18 mouse cellular contexts compared by ENCODE assay signal in genomic region chr6:91183980-91184379, GRCm38 (mm10). TPM values are rescaled to one million over a fixed set of nuclear protein-coding genes. Genes with fewer than 3 reads are reported as not detected.
A peak's percentile ranks its signal among the peaks of the same experiment; 100 is the strongest.
DNase-seq lines count a peak whose midpoint lies in the region; ATAC-seq and TF ChIP-seq lines count a peak whose summit lies in the region.
"Had no signal": no experiment of that assay in that cellular context is flagged by ENCODE, and none has a peak within 500 bp of the region (broad histone marks: within the 10 kb centered on the region; RNA-seq: fewer than 3 reads in every experiment).

No protein-coding gene starts in this region.

- DNase-seq in kidney, adult 2 months = peak; percentile 29
- DNase-seq in kidney, adult 11 months = no peak
- peak; percentile 74 for DNase-seq in gastrocnemius, adult 2 months
- peak; percentile 71 for DNase-seq in heart, postnatal 0 days (ENCODE audit: low spot score)
- DNase-seq in lung, postnatal 25 days (ENCODE audit: low spot score) = peak; percentile 15
- DNase-seq in adipocyte (ENCODE audit: low spot score) = no peak
- DNase-seq: adrenal gland, adult 2 months; cerebellum, adult 9-11 months; liver, postnatal 0 days had no signal

- intact Hi-C loops in gastrocnemius, adult 2 months (cut with DNase I) = loop anchor here (5.0 kb wide), 1 partner anchor 33 kb away; no protein-coding TSS in a partner anchor

- no peak for TF ChIP-seq POLR2A in kidney, adult 2 months (IDR thresholded peaks at IDR 0.05; ENCODE audit: low read depth, low read length)

- H3K9me3 ChIP-seq in heart, postnatal 0 days (replicated peaks; ENCODE audit: control insufficient read depth, low read length) = no peaks in the 10 kb centered on the region
- H3K9me3 ChIP-seq: forebrain, embryonic 13.5 days; heart, embryonic 13.5 days; hindbrain, embryonic 13.5 days; limb, embryonic 15.5 days; midbrain, embryonic 13.5 days; neural tube, embryonic 15.5 days had no signal

- H3K4me2 ChIP-seq in heart, postnatal 0 days (ENCODE audit: low read depth, low read length) = no peak overlapping the region
- H3K4me2 ChIP-seq: forebrain, embryonic 13.5 days; heart, embryonic 13.5 days; hindbrain, embryonic 13.5 days; limb, embryonic 15.5 days; midbrain, embryonic 13.5 days; neural tube, embryonic 15.5 days had no signal

- TF ChIP-seq EP300 in heart, postnatal 0 days (IDR thresholded peaks at IDR 0.05; ENCODE audit: low read depth) = no peak

- H3K27me3 ChIP-seq in kidney, adult 2 months (replicated peaks; ENCODE audit: control insufficient read depth, insufficient read depth, low read length) = no peaks in the 10 kb centered on the region
- no peaks in the 10 kb centered on the region for H3K27me3 ChIP-seq in heart, postnatal 0 days (ENCODE audit: control insufficient read depth, insufficient read depth, low read length)
- H3K27me3 ChIP-seq: forebrain, embryonic 13.5 days; hindbrain, embryonic 13.5 days; limb, embryonic 15.5 days; midbrain, embryonic 13.5 days; neural tube, embryonic 15.5 days had no signal

- H3K4me1 ChIP-seq in kidney, adult 2 months (ENCODE audit: control insufficient read depth, insufficient read depth, low read length) = no peaks in the 10 kb centered on the region
- peaks cover 28% of the 10 kb centered on the region for H3K4me1 ChIP-seq in heart, postnatal 0 days (ENCODE audit: control insufficient read depth, insufficient read depth)

- H3K27ac ChIP-seq in kidney, adult 2 months (ENCODE audit: insufficient read depth, low read depth, low read length) = no peak overlapping the region
- peak overlapping the region; percentile 85 for H3K27ac ChIP-seq in gastrocnemius, adult 2 months
- H3K27ac ChIP-seq in heart, postnatal 0 days (ENCODE audit: low read depth) = no peak overlapping the region
- H3K27ac ChIP-seq: forebrain, embryonic 13.5 days; heart, embryonic 13.5 days; hindbrain, embryonic 13.5 days; midbrain, embryonic 13.5 days; neural tube, embryonic 15.5 days had no signal

- no peaks in the 10 kb centered on the region for H3K36me3 ChIP-seq in kidney, adult 2 months (ENCODE audit: control insufficient read depth, insufficient read depth, low read length)
- H3K36me3 ChIP-seq in heart, postnatal 0 days (replicated peaks; ENCODE audit: control insufficient read depth, insufficient read depth, low read length) = no peaks in the 10 kb centered on the region
- H3K36me3 ChIP-seq: heart, embryonic 13.5 days; hindbrain, embryonic 13.5 days; limb, embryonic 15.5 days; midbrain, embryonic 13.5 days; neural tube, embryonic 15.5 days had no signal

- ATAC-seq in heart, postnatal 0 days (ENCODE audit: insufficient read depth, low read depth) = peak; percentile 24; the same call in 1 of the 2 replicates
- ATAC-seq in activated CD4-positive, CD25-positive, alpha-beta regulatory T cell, adult 4 months = no peak
- ATAC-seq: forebrain, embryonic 13.5 days; intestine, embryonic 16.5 days; liver, postnatal 0 days; midbrain, embryonic 13.5 days had no signal

- TF ChIP-seq CTCF in kidney, adult 2 months (conservative IDR thresholded peaks at IDR 0.05; ENCODE audit: insufficient read depth, insufficient read length, low read depth, low read length) = no peak
- no peak for TF ChIP-seq CTCF in gastrocnemius, adult 2 months (IDR thresholded peaks at IDR 0.05)
- no peak for TF ChIP-seq CTCF in heart, postnatal 0 days (IDR thresholded peaks at IDR 0.05; ENCODE audit: low read depth)

- no peak overlapping the region for H3K4me3 ChIP-seq in kidney, adult 2 months (ENCODE audit: insufficient read depth, low read depth, low read length)
- no peak overlapping the region for H3K4me3 ChIP-seq in gastrocnemius, adult 2 months
- H3K4me3 ChIP-seq in heart, postnatal 0 days (ENCODE audit: low read depth, low read length) = no peak overlapping the region
- H3K4me3 ChIP-seq: forebrain, embryonic 13.5 days; heart, embryonic 13.5 days; hindbrain, embryonic 13.5 days; limb, embryonic 15.5 days; midbrain, embryonic 13.5 days; neural tube, embryonic 15.5 days had no signal

- no peak overlapping the region for H3K9ac ChIP-seq in heart, postnatal 0 days (replicated peaks; ENCODE audit: low read depth, low read length)
- H3K9ac ChIP-seq: forebrain, embryonic 13.5 days; heart, embryonic 13.5 days; hindbrain, embryonic 13.5 days; limb, embryonic 15.5 days; liver, postnatal 0 days; midbrain, embryonic 13.5 days; neural tube, embryonic 15.5 days had no signal

- WGBS in kidney, adult 2 months = 67% methylated on average over 2 of the region's 2 CpGs
- 42% methylated on average over 2 of the region's 2 CpGs for WGBS in heart, postnatal 0 days

RNA-seq across cellular contexts. Expression of gene Hdac11, which starts 27.5 kb away (rescaled TPM):
- polyA plus RNA-seq in kidney, adult 2 months (2012; rRNA removed) = 43.5 and 46.7 TPM in 2 replicates
- total RNA-seq in gastrocnemius, adult 2 months (2021) = 1 to 10 TPM; 5.1 to 6.5 TPM
- 17.9 and 19.6 TPM in 2 replicates for total RNA-seq in heart, postnatal 0 days (2014; rRNA removed; ENCODE audit: low replicate concordance)
- polyA plus RNA-seq in heart, postnatal 0 days (2015; fragmentation: Nextera tagmentation; extraction: Ambion mirVana) = 9.2 and 9.5 TPM in 2 replicates
- polyA plus RNA-seq in activated CD4-positive, CD25-positive, alpha-beta regulatory T cell, adult 4 months (2017; shearing (Covaris generic)) = 1 to 10 TPM in 1 of 2 experiments, under 1 TPM in 1; 0.54 to 1.3 TPM

RNA-seq across cellular contexts. Expression of gene Fbln2, which starts 28.3 kb away (rescaled TPM):
- polyA plus RNA-seq in kidney, adult 2 months (2012; rRNA removed) = 12.6 and 18.0 TPM in 2 replicates
- 10 to 100 TPM; 43.6 to 64.7 TPM for total RNA-seq in gastrocnemius, adult 2 months (2021)
- 222 and 302 TPM in 2 replicates for total RNA-seq in heart, postnatal 0 days (2014; rRNA removed; ENCODE audit: low replicate concordance)
- polyA plus RNA-seq in heart, postnatal 0 days (2015; fragmentation: Nextera tagmentation; extraction: Ambion mirVana) = 117 and 120 TPM in 2 replicates
- polyA plus RNA-seq in activated CD4-positive, CD25-positive, alpha-beta regulatory T cell, adult 4 months (2017; shearing (Covaris generic)) = under 1 TPM in 1 of 2 experiments, not detected in 1; 0.48 TPM
- total RNA-seq: megakaryocyte progenitor cell, adult 5-6 weeks had no signal

Comparison
In these comparisons a context has a peak if more than half of its experiments do, and no peak if none do; other contexts are left out.
1. DNase-seq: peak in kidney, adult 2 months (single experiment), gastrocnemius, adult 2 months (single experiment), heart, postnatal 0 days (single experiment) and lung, postnatal 25 days (single experiment); none in kidney, adult 11 months (single experiment) and adipocyte (single experiment).